Mouse (Mus musculus) yolk sac, embryonic 10.5 days (tissue): ENCODE data around the gene Timp3.

Source experiments
- DNase-seq: peaks from one replicate; pipeline ENCODE4 v3.0.0-alpha.2; 2017; ENCODE audit warnings: low spot score

Timp3 gene

GRCm38 (mm10) chr10:86297307-86297706 is 2.9 kb upstream of the Timp3 start:
- no peak for DNase-seq

GRCm38 (mm10) chr10:86298326-86298725 is 1.8 kb upstream of the Timp3 start:
- no peak for DNase-seq

- no peak for DNase-seq
These were observed 377 bp upstream of the Timp3 start for GRCm38 (mm10) chr10:86299795-86300194.

- DNase-seq, result peak; percentile 39
These were observed 932 bp downstream of the Timp3 start for GRCm38 (mm10) chr10:86301117-86301490.

GRCm38 (mm10) chr10:86301593-86302317 is 1.6 kb downstream of the Timp3 start:
- no peak for DNase-seq

GRCm38 (mm10) chr10:86302318-86302648 is 2.1 kb downstream of the Timp3 start:
- DNase-seq, result no peak

GRCm38 (mm10) chr10:86302761-86303494 is 2.8 kb downstream of the Timp3 start:
- peak; percentile 71 for DNase-seq

- DNase-seq, result no peak
These were observed 3.3 kb downstream of the Timp3 start for GRCm38 (mm10) chr10:86303495-86303876.

GRCm38 (mm10) chr10:86304583-86304982 is 4.4 kb downstream of the Timp3 start:
- DNase-seq, result no peak

- no peak for DNase-seq
These were observed 7.1 kb downstream of the Timp3 start for GRCm38 (mm10) chr10:86307235-86307634.

- DNase-seq, result no peak
These were observed 10.4 kb downstream of the Timp3 start for GRCm38 (mm10) chr10:86310527-86310926.

- DNase-seq, result peak; percentile 83
These were observed 12.8 kb downstream of the Timp3 start for GRCm38 (mm10) chr10:86312976-86313375.

GRCm38 (mm10) chr10:86313448-86313847 is 13.3 kb downstream of the Timp3 start:
- DNase-seq, result no peak

- no peak for DNase-seq
These were observed 15.3 kb downstream of the Timp3 start for GRCm38 (mm10) chr10:86315513-86315912.

- no peak for DNase-seq
These were observed 17.5 kb downstream of the Timp3 start for GRCm38 (mm10) chr10:86317633-86318032.

GRCm38 (mm10) chr10:86318552-86319140 is 18.5 kb downstream of the Timp3 start:
- DNase-seq, result no peak

GRCm38 (mm10) chr10:86319526-86319925 is 19.4 kb downstream of the Timp3 start:
- DNase-seq, result no peak

- no peak for DNase-seq
These were observed 20.0 kb downstream of the Timp3 start for GRCm38 (mm10) chr10:86320204-86320603.

GRCm38 (mm10) chr10:86321194-86321593 is 21.0 kb downstream of the Timp3 start:
- DNase-seq, result no peak

- DNase-seq, result no peak
These were observed 21.8 kb downstream of the Timp3 start for GRCm38 (mm10) chr10:86322006-86322405.

- DNase-seq, result no peak
These were observed 23.3 kb downstream of the Timp3 start for GRCm38 (mm10) chr10:86323275-86323994.

GRCm38 (mm10) chr10:86325272-86325671 is 25.1 kb downstream of the Timp3 start:
- DNase-seq, result no peak

GRCm38 (mm10) chr10:86328143-86328542 is 28.0 kb downstream of the Timp3 start:
- DNase-seq, result no peak
